ENCODE assay signal across 7 mouse cellular contexts in genomic region chr4:136461761-136462085, GRCm38 (mm10). TPM values are rescaled to one million over a fixed set of nuclear protein-coding genes. Genes with fewer than 3 reads are reported as not detected.
DNase-seq lines count a peak whose midpoint lies in the region; ATAC-seq lines count a peak whose summit lies in the region.

No protein-coding gene starts in this region.

- peaks cover 27% of the 10 kb centered on the region for H3K4me1 ChIP-seq in lung, embryonic 15.5 days
- peaks cover 16% of the 10 kb centered on the region for H3K4me1 ChIP-seq in forebrain, embryonic 11.5 days (replicated peaks; ENCODE audit: control insufficient read depth, insufficient read depth, low read length)
- peaks cover 39% of the 10 kb centered on the region for H3K4me1 ChIP-seq in limb, embryonic 12.5 days (replicated peaks)
- peaks cover 7% of the 10 kb centered on the region; the same call in 1 of the 2 replicates for H3K4me1 ChIP-seq in stomach, embryonic 14.5 days (ENCODE audit: control insufficient read depth, insufficient read depth, low read length)

- WGBS in lung, embryonic 15.5 days = 17% methylated on average over 6 of the region's 6 CpGs
- WGBS in forebrain, embryonic 11.5 days = 8% methylated on average over 6 of the region's 6 CpGs
- 18% methylated on average over 6 of the region's 6 CpGs for WGBS in limb, embryonic 12.5 days
- WGBS in stomach, embryonic 14.5 days = 16% methylated on average over 6 of the region's 6 CpGs

- H3K9me3 ChIP-seq in lung, embryonic 15.5 days = no peaks in the 10 kb centered on the region
- no peaks in the 10 kb centered on the region for H3K9me3 ChIP-seq in forebrain, embryonic 11.5 days (ENCODE audit: control insufficient read depth, low read length)
- no peaks in the 10 kb centered on the region for H3K9me3 ChIP-seq in limb, embryonic 12.5 days
- no peaks in the 10 kb centered on the region for H3K9me3 ChIP-seq in stomach, embryonic 14.5 days (ENCODE audit: control insufficient read depth, low read depth, low read length)

- peak overlapping the region; percentile 64; the same call in 1 of the 2 replicates for H3K9ac ChIP-seq in lung, embryonic 15.5 days
- H3K9ac ChIP-seq in forebrain, embryonic 11.5 days (ENCODE audit: low read length) = peak overlapping the region; percentile 81; the same call in 1 of the 2 replicates
- no peak overlapping the region; the same call in 1 of the 2 replicates for H3K9ac ChIP-seq in limb, embryonic 12.5 days (replicated peaks)
- no peak overlapping the region for H3K9ac ChIP-seq in stomach, embryonic 14.5 days (replicated peaks; ENCODE audit: low read depth, low read length)

- peak overlapping the region; percentile 20 for H3K27ac ChIP-seq in lung, embryonic 15.5 days
- no peak overlapping the region for H3K27ac ChIP-seq in forebrain, embryonic 11.5 days (ENCODE audit: low read depth, low read length)
- H3K27ac ChIP-seq in limb, embryonic 12.5 days = no peak overlapping the region
- H3K27ac ChIP-seq in stomach, embryonic 14.5 days (ENCODE audit: low read length) = no peak overlapping the region

- DNase-seq in lung, postnatal 4 days = no peak
- DNase-seq in forebrain, embryonic 11.5 days (ENCODE audit: low spot score) = no peak
- no peak for DNase-seq in cerebellum, adult 11-12 months
- no peak for DNase-seq in gastrocnemius, adult 18-20 months (ENCODE audit: low spot score)

- peaks cover 12% of the 10 kb centered on the region; the same call in 1 of the 2 replicates for H3K27me3 ChIP-seq in lung, embryonic 15.5 days
- H3K27me3 ChIP-seq in forebrain, embryonic 11.5 days (ENCODE audit: control insufficient read depth, insufficient read depth, low read length) = peaks cover 20% of the 10 kb centered on the region
- peaks cover 56% of the 10 kb centered on the region for H3K27me3 ChIP-seq in limb, embryonic 12.5 days
- 0 out of 2 replicates have a peak, but pooled peaks cover 3% of the 10 kb centered on the region for H3K27me3 ChIP-seq in stomach, embryonic 14.5 days (ENCODE audit: control insufficient read depth, insufficient read depth, low read length)

- peak overlapping the region; percentile 67 for H3K4me3 ChIP-seq in lung, embryonic 15.5 days
- peak overlapping the region; percentile 60 for H3K4me3 ChIP-seq in forebrain, embryonic 11.5 days (ENCODE audit: low read depth, low read length)
- peak overlapping the region; percentile 69 for H3K4me3 ChIP-seq in limb, embryonic 12.5 days (replicated peaks)
- peak overlapping the region; percentile 64 for H3K4me3 ChIP-seq in stomach, embryonic 14.5 days (ENCODE audit: low read depth, low read length)

- no peaks in the 10 kb centered on the region for H3K36me3 ChIP-seq in lung, embryonic 15.5 days
- H3K36me3 ChIP-seq in forebrain, embryonic 11.5 days (ENCODE audit: control insufficient read depth, insufficient read depth, low read length) = no peaks in the 10 kb centered on the region
- H3K36me3 ChIP-seq in limb, embryonic 12.5 days = no peaks in the 10 kb centered on the region
- H3K36me3 ChIP-seq in stomach, embryonic 14.5 days (ENCODE audit: control insufficient read depth, insufficient read depth, low read length) = no peaks in the 10 kb centered on the region

- ATAC-seq in lung, embryonic 15.5 days (ENCODE audit: borderline replicate concordance, extremely low read depth, low FRiP score, low TSS enrichment) = no peak
- no peak for ATAC-seq in forebrain, embryonic 11.5 days (replicated peaks; ENCODE audit: low FRiP score)
- no peak; the same call in 1 of the 2 replicates for ATAC-seq in limb, embryonic 12.5 days (ENCODE audit: insufficient number of reproducible peaks, insufficient read depth, low FRiP score, low TSS enrichment, low read depth)
- ATAC-seq in stomach, embryonic 14.5 days (ENCODE audit: insufficient number of reproducible peaks, insufficient read depth, low FRiP score, low read depth) = no peak

- H3K4me2 ChIP-seq in lung, embryonic 15.5 days = peak overlapping the region; percentile 98
- H3K4me2 ChIP-seq in forebrain, embryonic 11.5 days (ENCODE audit: low read depth, low read length, severe bottlenecking) = peak overlapping the region; percentile 99
- peak overlapping the region; percentile 99 for H3K4me2 ChIP-seq in limb, embryonic 12.5 days
- H3K4me2 ChIP-seq in stomach, embryonic 14.5 days (replicated peaks; ENCODE audit: low read depth, low read length) = peak overlapping the region; percentile 97

RNA-seq across cellular contexts. Expression of gene 6030445D17Rik, which starts 0.3 kb away (rescaled TPM):
- polyA plus RNA-seq in lung, embryonic 15.5 days (2015; fragmentation: Nextera tagmentation; extraction: Ambion mirVana) = 0.46 and 0.57 TPM in 2 replicates
- polyA plus RNA-seq in forebrain, embryonic 11.5 days (2014; fragmentation: Nextera tagmentation; extraction: Ambion mirVana) = not detected in 2 replicates
- 0.19 TPM in 1 of 2 replicates, not detected in the other for polyA plus RNA-seq in limb, embryonic 12.5 days (2016; fragmentation: Nextera tagmentation; extraction: Ambion mirVana)
- 0.46 and 0.48 TPM in 2 replicates for polyA plus RNA-seq in stomach, embryonic 14.5 days (2014; fragmentation: Nextera tagmentation; extraction: Ambion mirVana)
- total RNA-seq in gastrocnemius, adult 18-20 months (2021) = under 1 TPM in 1 of 2 experiments, not detected in 1; 0.12 TPM

RNA-seq across cellular contexts. Expression of gene Luzp1, which starts 7.8 kb away (rescaled TPM):
- 109 and 121 TPM in 2 replicates for polyA plus RNA-seq in lung, embryonic 15.5 days (2015; fragmentation: Nextera tagmentation; extraction: Ambion mirVana)
- 119 and 121 TPM in 2 replicates for polyA plus RNA-seq in forebrain, embryonic 11.5 days (2014; fragmentation: Nextera tagmentation; extraction: Ambion mirVana)
- 131 and 144 TPM in 2 replicates for polyA plus RNA-seq in limb, embryonic 12.5 days (2016; fragmentation: Nextera tagmentation; extraction: Ambion mirVana)
- 114 and 128 TPM in 2 replicates for polyA plus RNA-seq in stomach, embryonic 14.5 days (2014; fragmentation: Nextera tagmentation; extraction: Ambion mirVana)
- total RNA-seq in gastrocnemius, adult 18-20 months (2021) = 10 to 100 TPM; 10.1 to 18.3 TPM

RNA-seq across cellular contexts. Expression of gene Htr1d, which starts 38.4 kb away (rescaled TPM):
- polyA plus RNA-seq in lung, embryonic 15.5 days (2015; fragmentation: Nextera tagmentation; extraction: Ambion mirVana) = not detected in 2 replicates
- 0.21 and 0.25 TPM in 2 replicates for polyA plus RNA-seq in forebrain, embryonic 11.5 days (2014; fragmentation: Nextera tagmentation; extraction: Ambion mirVana)
- 0.11 and 0.17 TPM in 2 replicates for polyA plus RNA-seq in limb, embryonic 12.5 days (2016; fragmentation: Nextera tagmentation; extraction: Ambion mirVana)
- polyA plus RNA-seq in stomach, embryonic 14.5 days (2014; fragmentation: Nextera tagmentation; extraction: Ambion mirVana) = 0.31 and 0.42 TPM in 2 replicates
- total RNA-seq in gastrocnemius, adult 18-20 months (2021) = not detected

Comparison
In these comparisons a context has a peak if more than half of its experiments do, and no peak if none do; other contexts are left out.
1. H3K9ac ChIP-seq: peak in lung, embryonic 15.5 days (single experiment) and forebrain, embryonic 11.5 days (single experiment); none in limb, embryonic 12.5 days (single experiment) and stomach, embryonic 14.5 days (single experiment).
2. Peak in every context shown above with its lines, with median percentiles within 50 percentile points of each other: H3K4me2 ChIP-seq and H3K4me3 ChIP-seq.